Comparison of ENCODE assay signal across 8 mouse cellular contexts in genomic region chr19:6306137-6306551, GRCm38 (mm10). TPM values are rescaled to one million over a fixed set of nuclear protein-coding genes. Genes with fewer than 3 reads are reported as not detected.
DNase-seq lines count a peak whose midpoint lies in the region; ATAC-seq lines count a peak whose summit lies in the region.

TSS of gene Cdc42bpg (plus strand) at chr19:6306456.

- peak; percentile 77 for ATAC-seq in hindbrain, embryonic 15.5 days (ENCODE audit: low FRiP score, low read depth)
- peak; percentile 79 for ATAC-seq in liver, embryonic 11.5 days (replicated peaks; ENCODE audit: low FRiP score)
- ATAC-seq in monocyte, adult 5-6 weeks (replicated peaks; ENCODE audit: insufficient number of reproducible peaks, low FRiP score, low TSS enrichment, poor library complexity, severe bottlenecking): 0 out of 2 replicates have a peak, but pooled peaks have one; percentile 10

- H3K9ac ChIP-seq in hindbrain, embryonic 15.5 days: peak within 1 kb of the TSS; percentile 27
- H3K9ac ChIP-seq in liver, embryonic 11.5 days (ENCODE audit: low read depth, low read length): peak within 1 kb of the TSS; percentile 77

- DNase-seq in adrenal gland, adult (ENCODE audit: inconsistent age in 2 of 2, low spot score in 1 of 2): peak; percentile 93 to 97
- peak; percentile 93 to 95 for DNase-seq in cerebellum, postnatal 14 days
- DNase-seq in gastrocnemius, adult 8-10 months (ENCODE audit: low spot score in 2 of 2): peak; percentile 73 to 81
- peak; percentile 92 for DNase-seq in liver, embryonic 11.5 days (ENCODE audit: low spot score)
- DNase-seq in splenic B cell, adult 2 months (ENCODE audit: low read depth, low spot score): peak; percentile 88
- DNase-seq in layer of hippocampus, adult 8-10 months (ENCODE audit: low spot score in 2 of 2): no peak

- no peak within 1 kb of the TSS for H3K27ac ChIP-seq in hindbrain, embryonic 15.5 days (replicated peaks)
- peak within 1 kb of the TSS; percentile 78 for H3K27ac ChIP-seq in liver, embryonic 11.5 days (ENCODE audit: low read depth, low read length)

- peaks cover 15% of the 10 kb centered on the region for H3K4me1 ChIP-seq in hindbrain, embryonic 15.5 days (replicated peaks)
- H3K4me1 ChIP-seq in liver, embryonic 11.5 days (replicated peaks; ENCODE audit: control insufficient read depth, insufficient read depth, low read length): peaks cover 51% of the 10 kb centered on the region

- peak within 1 kb of the TSS; percentile 60 for H3K4me2 ChIP-seq in hindbrain, embryonic 15.5 days
- H3K4me2 ChIP-seq in liver, embryonic 11.5 days: peak within 1 kb of the TSS; percentile 85

- H3K36me3 ChIP-seq in hindbrain, embryonic 15.5 days: no peaks in the 10 kb centered on the region
- no peaks in the 10 kb centered on the region for H3K36me3 ChIP-seq in liver, embryonic 11.5 days (ENCODE audit: control insufficient read depth, insufficient read depth, low read length)
- H3K36me3 ChIP-seq in splenic B cell, adult 2 months (ENCODE audit: control insufficient read depth, insufficient read depth, low read length, poor library complexity, severe bottlenecking): no peaks in the 10 kb centered on the region

- 2% methylated on average over 36 of the region's 38 CpGs for WGBS in hindbrain, embryonic 15.5 days
- WGBS in liver, embryonic 11.5 days: 1% methylated on average over 38 of the region's 38 CpGs

- H3K9me3 ChIP-seq in hindbrain, embryonic 15.5 days: no peaks in the 10 kb centered on the region
- H3K9me3 ChIP-seq in liver, embryonic 11.5 days (ENCODE audit: control insufficient read depth, low read length): no peaks in the 10 kb centered on the region

- H3K4me3 ChIP-seq in hindbrain, embryonic 15.5 days: peak within 1 kb of the TSS; percentile 40
- peak within 1 kb of the TSS; percentile 78 for H3K4me3 ChIP-seq in liver, embryonic 11.5 days (ENCODE audit: low read depth, low read length)

- H3K27me3 ChIP-seq in hindbrain, embryonic 15.5 days: no peaks in the 10 kb centered on the region
- H3K27me3 ChIP-seq in liver, embryonic 11.5 days (replicated peaks; ENCODE audit: control insufficient read depth, insufficient read depth, low read length): no peaks in the 10 kb centered on the region
- no peaks in the 10 kb centered on the region for H3K27me3 ChIP-seq in splenic B cell, adult 2 months (ENCODE audit: control insufficient read depth, insufficient read depth, low read length, poor library complexity, severe bottlenecking)

RNA-seq across cellular contexts. Expression of gene Cdc42bpg, which starts in this region (rescaled TPM):
- 10 to 100 TPM in 1 of 4 experiments, 1 to 10 TPM in 3; 7.6 to 11.5 (median 8.5) TPM for total RNA-seq in gastrocnemius, adult 8-10 months (2022)
- polyA plus RNA-seq in hindbrain, embryonic 15.5 days (2015; fragmentation: Nextera tagmentation; extraction: Ambion mirVana): 0.36 and 0.38 TPM in 2 replicates
- 0.26 and 1.2 TPM in 2 replicates for polyA plus RNA-seq in liver, embryonic 11.5 days (2014; fragmentation: Nextera tagmentation; extraction: Ambion mirVana)
- 1.9 to 4.3 TPM (median 2.2 TPM) in 3 replicates for total RNA-seq in monocyte, adult 5-6 weeks (2017)
- total RNA-seq in layer of hippocampus, adult 8-10 months (2022): 1 to 10 TPM; 5.9 to 9.5 (median 6.5) TPM

Comparison
In these comparisons a context has a peak if more than half of its experiments do, and no peak if none do; other contexts are left out.
1. Peak in ATAC-seq, H3K4me3 ChIP-seq, H3K9ac ChIP-seq and H3K4me2 ChIP-seq in hindbrain, embryonic 15.5 days; RNA of the gene not detected or under 1 TPM.
2. DNase-seq: peak in adrenal gland, adult (2 of 2), cerebellum, postnatal 14 days (2 of 2), gastrocnemius, adult 8-10 months (2 of 2), liver, embryonic 11.5 days (single experiment) and splenic B cell, adult 2 months (single experiment); none in layer of hippocampus, adult 8-10 months (0 of 2).
3. ATAC-seq: peak in every context shown above with its lines; median percentile 79 in liver, embryonic 11.5 days; 77 in hindbrain, embryonic 15.5 days; 10 in monocyte, adult 5-6 weeks.